Mouse (Mus musculus) hindbrain, embryonic 16.5 days (tissue): ENCODE data around the gene Tor1a. TPM values are rescaled to one million over a fixed set of nuclear protein-coding genes. Genes with fewer than 3 reads are reported as not detected.
"Not testable (repeated sequence)": the region's sequence is repeated elsewhere in the genome, so short reads cannot be mapped to it uniquely, and the experiment has no call there.

Source experiments
- ATAC-seq: fragments of 200-750 bp; cut with Nextera tagmentation; 2 replicates; pipeline ENCODE4 v1.8.0; 2017; ENCODE audit warnings: moderate TSS enrichment, moderate library complexity
- H3K27ac ChIP-seq: fragments of 300-500 bp; sonication (generic); 2 replicates; pipeline ENCODE4 v1.5.1; 2014; ENCODE audit warnings: low read depth, mild to moderate bottlenecking, control low read depth, low read length, moderate library complexity
- H3K27me3 ChIP-seq: fragments of 300-500 bp; sonication (generic); replicated peaks from 2 replicates; pipeline ENCODE4 v1.6.1; 2014; ENCODE audit warnings: low read length; ENCODE audit not compliant: control insufficient read depth, insufficient read depth
- H3K36me3 ChIP-seq: fragments of 300-500 bp; sonication (generic); 2 replicates; pipeline ENCODE4 v1.6.1; 2014; ENCODE audit warnings: mild to moderate bottlenecking, low read length, moderate library complexity, mixed read lengths; ENCODE audit not compliant: control insufficient read depth, insufficient read depth
- H3K4me1 ChIP-seq: fragments of 300-500 bp; sonication (generic); 2 replicates; pipeline ENCODE4 v1.6.1; 2014; ENCODE audit warnings: low read depth, low read length; ENCODE audit not compliant: control insufficient read depth, insufficient read depth
- H3K4me2 ChIP-seq: fragments of 300-500 bp; sonication (generic); 2 replicates; pipeline ENCODE4 v1.6.1; 2014; ENCODE audit warnings: mild to moderate bottlenecking, low read length, control low read depth, moderate library complexity
- H3K4me3 ChIP-seq: fragments of 300-500 bp; sonication (generic); 2 replicates; pipeline ENCODE4 v1.5.1; 2014; ENCODE audit warnings: mild to moderate bottlenecking, low read length, control low read depth, moderate library complexity
- H3K9ac ChIP-seq: fragments of 300-500 bp; sonication (generic); 2 replicates; pipeline ENCODE4 v1.6.1; 2014; ENCODE audit warnings: low read depth, mild to moderate bottlenecking, control low read depth, low read length, moderate library complexity
- H3K9me3 ChIP-seq: fragments of 300-500 bp; sonication (generic); 2 replicates; pipeline ENCODE4 v1.6.1; 2014; ENCODE audit warnings: mild to moderate bottlenecking, low read length, moderate library complexity; ENCODE audit not compliant: control insufficient read depth
- WGBS: fragments of 180-500 bp; shearing (Covaris S2); extraction: QIAGEN DNeasy Blood & Tissue Kit; methylation state at CpG from one replicate; pipeline ENCODE4 v1.1.7; 2014; 5-methylcytosine and 5-hydroxymethylcytosine counted together
- polyA plus RNA-seq: library from polyadenylated mRNA; unstranded; fragments of >200 nt; fragmentation: Nextera tagmentation; extraction: Ambion mirVana; gene quantifications from 2 replicates; pipeline ENCODE4 v1.2.1, GENCODE M21; 2015

The Tor1a gene
- polyA plus RNA-seq, 1 experiment from 2014 or later, result 94.8 TPM

DNA sequence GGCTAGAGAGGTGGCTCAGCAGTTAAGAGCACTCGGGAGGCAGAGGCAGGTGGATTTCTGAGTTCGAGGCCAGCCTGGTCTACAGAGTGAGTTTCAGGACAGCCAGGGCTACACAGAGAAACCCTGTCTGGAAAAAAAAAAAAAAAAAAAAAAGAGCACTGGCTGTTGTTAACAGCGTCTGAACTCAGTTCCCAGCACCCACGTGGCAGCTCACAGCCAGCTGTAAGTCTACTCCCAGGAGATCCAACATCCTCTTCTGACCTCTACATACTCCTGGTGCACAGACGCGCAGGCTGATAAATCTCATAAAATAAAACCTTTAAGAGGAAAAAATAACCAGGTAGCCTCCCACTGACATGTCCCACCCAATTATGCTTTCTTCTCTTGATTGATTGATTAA is 51.8 kb downstream of the Tor1a start:
- WGBS, result 69% methylated on average over 6 of the region's 6 CpGs
- not testable (repeated sequence) for H3K36me3 ChIP-seq, H3K4me2 ChIP-seq, H3K4me1 ChIP-seq, ATAC-seq, H3K9ac ChIP-seq, H3K27ac ChIP-seq, H3K4me3 ChIP-seq, H3K9me3 ChIP-seq, H3K27me3 ChIP-seq

DNA sequence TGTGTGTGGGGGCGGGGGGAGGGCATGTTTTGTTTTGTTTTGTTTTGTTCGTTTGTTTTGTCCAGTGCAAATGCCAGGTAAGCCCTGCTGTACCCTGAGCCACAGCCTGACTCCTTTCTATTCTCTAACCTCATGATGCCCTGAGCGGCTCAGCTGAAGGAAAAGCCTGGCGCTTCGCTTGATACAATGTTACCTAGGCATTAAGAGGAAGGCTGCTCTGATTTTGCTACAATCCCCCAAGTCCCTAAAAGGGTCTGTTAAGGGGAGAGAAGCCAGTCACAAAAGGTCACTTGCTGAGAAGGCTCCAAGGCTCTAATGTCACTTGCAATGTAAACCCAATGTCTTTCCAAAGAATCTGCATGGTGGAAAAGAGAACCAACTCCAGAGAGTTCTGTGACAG is 52.4 kb downstream of the Tor1a start:
- WGBS, result 76% methylated on average over 5 of the region's 5 CpGs
- Histone ChIP-seq H3K4me3 (no peak overlapping the region), H3K36me3 (no peaks in the 10 kb centered on the region), H3K4me2 (no peak overlapping the region), H3K9ac (no peak overlapping the region), H3K27me3 (no peaks in the 10 kb centered on the region), H3K27ac (no peak overlapping the region), H3K9me3 (no peaks in the 10 kb centered on the region), H3K4me1 (no peaks in the 10 kb centered on the region)
- no peak for ATAC-seq

DNA sequence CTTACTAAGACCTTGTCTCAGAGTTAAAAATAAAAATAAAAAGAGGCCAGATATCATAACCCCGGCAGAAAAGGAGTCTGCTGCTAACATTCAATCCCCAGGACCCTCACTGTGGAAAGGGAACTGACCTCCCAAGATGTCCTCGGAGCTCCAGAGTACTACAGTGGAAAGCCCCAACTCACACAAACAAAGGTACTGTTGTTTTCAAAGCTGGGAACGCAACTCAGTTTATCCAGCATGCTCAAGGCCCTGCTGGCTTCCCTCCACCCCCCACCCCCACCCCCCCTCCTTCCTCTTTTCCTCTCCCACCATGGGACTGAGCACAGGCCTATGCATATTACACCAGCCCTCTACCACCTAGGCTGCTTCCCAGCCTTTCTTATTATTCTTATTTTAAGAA is 52.9 kb downstream of the Tor1a start:
- Histone ChIP-seq H3K9ac (no peak overlapping the region), H3K27me3 (no peaks in the 10 kb centered on the region), H3K4me3 (no peak overlapping the region), H3K36me3 (no peaks in the 10 kb centered on the region), H3K27ac (no peak overlapping the region), H3K9me3 (no peaks in the 10 kb centered on the region), H3K4me2 (no peak overlapping the region), H3K4me1 (no peaks in the 10 kb centered on the region)
- 0 out of 2 replicates have a peak, but pooled peaks have one; percentile 34 for ATAC-seq
- WGBS, result 26% methylated on average over 3 of the region's 3 CpGs

DNA sequence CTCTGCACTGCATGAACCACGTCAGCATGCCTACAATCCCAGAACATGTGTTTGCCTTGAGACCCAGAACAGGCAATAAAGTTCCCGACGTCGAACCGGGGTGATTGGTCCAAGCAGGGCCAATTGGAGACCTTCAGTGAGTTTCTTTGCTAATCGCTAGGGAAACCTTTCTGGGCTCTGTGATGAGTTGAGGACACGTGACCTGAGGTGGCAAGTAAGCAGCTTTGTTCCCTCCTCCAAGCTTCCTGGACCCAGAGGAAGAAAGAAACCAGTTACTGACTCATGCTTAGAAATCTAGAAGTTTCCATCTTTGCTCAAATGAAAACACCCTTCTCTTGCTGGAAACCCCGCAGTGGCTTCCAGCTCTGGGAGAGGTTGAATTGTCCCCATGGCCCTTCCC is 54.7 kb downstream of the Tor1a start:
- Histone ChIP-seq H3K4me2 (no peak overlapping the region), H3K27me3 (no peaks in the 10 kb centered on the region)
- WGBS, result 90% methylated on average over 8 of the region's 8 CpGs

DNA sequence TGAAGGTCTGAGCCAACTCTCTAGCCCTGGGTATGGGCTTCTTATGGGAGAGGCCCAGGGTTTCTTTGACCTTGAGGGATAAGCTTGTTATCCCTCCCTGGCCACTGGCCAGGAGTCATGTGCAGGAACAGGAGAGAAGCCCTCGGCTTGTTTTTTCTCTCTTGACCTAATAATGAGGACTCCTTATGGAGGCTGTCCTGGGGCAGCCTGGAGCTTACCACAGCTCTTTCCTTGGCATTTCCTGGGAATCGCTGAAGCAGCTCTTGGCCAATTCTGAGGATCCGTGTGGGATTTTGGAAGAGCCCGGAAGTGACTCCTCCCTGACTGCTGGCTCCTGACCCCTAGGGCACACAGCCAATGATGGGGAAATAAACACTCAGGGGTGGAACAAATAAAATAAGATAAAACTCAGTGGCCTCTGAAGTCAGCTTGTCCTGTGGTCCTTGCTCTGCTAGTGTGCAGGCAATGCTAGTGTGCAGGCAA is 55.4 kb downstream of the Tor1a start:
- H3K36me3 ChIP-seq, result no peaks in the 10 kb centered on the region
- H3K27ac ChIP-seq, result no peak overlapping the region
- no peaks in the 10 kb centered on the region for H3K27me3 ChIP-seq
- H3K9me3 ChIP-seq, result no peaks in the 10 kb centered on the region
- no peaks in the 10 kb centered on the region for H3K4me1 ChIP-seq
- WGBS, result 58% methylated on average over 4 of the region's 4 CpGs
- no peak for ATAC-seq
- no peak overlapping the region for H3K4me3 ChIP-seq
- no peak overlapping the region for H3K4me2 ChIP-seq
- no peak overlapping the region for H3K9ac ChIP-seq

More for the DNA sequence above, 54.7 kb downstream of the Tor1a start:
- Histone ChIP-seq H3K4me3 (no peak overlapping the region), H3K9me3 (no peaks in the 10 kb centered on the region), H3K9ac (no peak overlapping the region), H3K36me3 (no peaks in the 10 kb centered on the region), H3K4me1 (no peaks in the 10 kb centered on the region), H3K27ac (no peak overlapping the region)
- ATAC-seq, result no peak

Other genes with a start within 250 kb of the Tor1a start
- 1.4 and 1.5 TPM in 2 replicates for gene 1700001O22Rik, start 164.3 kb downstream of the Tor1a start, polyA plus RNA-seq
- 99.3 and 108 TPM in 2 replicates for gene Ntmt1, start 160.1 kb downstream of the Tor1a start, polyA plus RNA-seq
- 44.9 and 47.2 TPM in 2 replicates for gene Asb6, start 137.6 kb downstream of the Tor1a start, polyA plus RNA-seq
- 2.3 and 2.5 TPM in 2 replicates for gene Prrx2, start 133.0 kb downstream of the Tor1a start, polyA plus RNA-seq
- 6.3 and 6.9 TPM in 2 replicates for gene Ptges, start 38.1 kb downstream of the Tor1a start, polyA plus RNA-seq
- gene Tor1b, start 15.0 kb downstream of the Tor1a start, polyA plus RNA-seq, result 18.0 and 20.4 TPM in 2 replicates
- 92.1 and 93.0 TPM in 2 replicates for gene BC005624, start 14.3 kb upstream of the Tor1a start, polyA plus RNA-seq
- 42.9 and 53.2 TPM in 2 replicates for gene Usp20, start 14.3 kb upstream of the Tor1a start, polyA plus RNA-seq
- 35.8 and 36.7 TPM in 2 replicates for gene Fnbp1, start 174.1 kb upstream of the Tor1a start, polyA plus RNA-seq
- gene Gpr107, start 184.4 kb upstream of the Tor1a start, polyA plus RNA-seq, result 34.4 and 37.3 TPM in 2 replicates